Mouse (Mus musculus): Measurements from ENCODE around the gene Zdhhc12.

- no peak for TF ChIP-seq POU5F1 (IDR thresholded peaks at IDR 0.05; ENCODE audit: borderline replicate concordance, low read length)
- no peak; the same call in 1 of the 2 replicates for TF ChIP-seq CTCF (conservative IDR thresholded peaks at IDR 0.05; ENCODE audit: low read length)
These were observed 45.3 kb downstream of the Zdhhc12 start for GRCm38 (mm10) chr2:30048101-30048501.
